Mouse (Mus musculus) forebrain, embryonic 13.5 days (tissue): Measurements from ENCODE around the gene Tcf3. TPM values are rescaled to one million over a fixed set of nuclear protein-coding genes. Genes with fewer than 3 reads are reported as not detected.
A peak's percentile ranks its signal among the peaks of the same experiment; 100 is the strongest.

Source experiments
- ATAC-seq: fragments of 200-750 bp; cut with Nextera tagmentation; 2 replicates; pipeline ENCODE4 v1.8.0; 2017
- H3K27ac ChIP-seq: fragments of 300-500 bp; sonication (generic); 2 replicates; pipeline ENCODE4 v1.5.1; 2015; ENCODE audit warnings: inconsistent platforms, mild to moderate bottlenecking, moderate library complexity
- H3K27me3 ChIP-seq: fragments of 300-500 bp; sonication (generic); 2 replicates; pipeline ENCODE4 v1.6.1; 2015; ENCODE audit warnings: mild to moderate bottlenecking, inconsistent platforms
- H3K36me3 ChIP-seq: fragments of 300-500 bp; sonication (generic); 2 replicates; pipeline ENCODE4 v1.6.1; 2015; ENCODE audit warnings: mild to moderate bottlenecking, inconsistent platforms; ENCODE audit not compliant: poor library complexity, severe bottlenecking
- H3K4me1 ChIP-seq: fragments of 300-500 bp; sonication (generic); 2 replicates; pipeline ENCODE4 v1.6.1; 2015; ENCODE audit warnings: inconsistent platforms
- H3K4me2 ChIP-seq: fragments of 300-500 bp; sonication (generic); 2 replicates; pipeline ENCODE4 v1.6.1; 2015; ENCODE audit warnings: inconsistent platforms, mild to moderate bottlenecking, moderate library complexity
- H3K4me3 ChIP-seq: fragments of 300-500 bp; sonication (generic); 2 replicates; pipeline ENCODE4 v1.5.1; 2015; ENCODE audit warnings: mild to moderate bottlenecking, inconsistent platforms
- H3K9ac ChIP-seq: fragments of 300-500 bp; sonication (generic); 2 replicates; pipeline ENCODE4 v1.6.1; 2015; ENCODE audit warnings: mild to moderate bottlenecking, inconsistent platforms
- H3K9me3 ChIP-seq: fragments of 300-500 bp; sonication (generic); replicated peaks from 2 replicates; pipeline ENCODE4 v1.6.1; 2016; ENCODE audit warnings: inconsistent platforms
- WGBS: fragments of 180-500 bp; shearing (Covaris S2); methylation state at CpG from one replicate; pipeline ENCODE4 v1.1.7; 2015; 5-methylcytosine and 5-hydroxymethylcytosine counted together
- polyA plus RNA-seq: library from polyadenylated mRNA; unstranded; fragments of >200 nt; fragmentation: Nextera tagmentation; extraction: Ambion mirVana; gene quantifications from 2 replicates; pipeline ENCODE4 v1.2.1, GENCODE M21; 2015

Gene Tcf3
- polyA plus RNA-seq, 1 experiment from 2014 or later = 112 TPM

- 90% methylated on average over 10 of the region's 10 CpGs for WGBS
- H3K9ac ChIP-seq = no peak overlapping the region
- 0 out of 2 replicates have a peak overlapping the region, but pooled peaks have one; percentile 79 for H3K27ac ChIP-seq
These were observed 12.7 kb downstream of the Tcf3 start for GRCm38 (mm10) chr10:80420729-80421128.

GRCm38 (mm10) chr10:80419419-80419818 is 14.0 kb downstream of the Tcf3 start:
- Histone ChIP-seq H3K9me3 (no peaks in the 10 kb centered on the region), H3K4me3 (no peak overlapping the region), H3K9ac (peak overlapping the region; percentile 8; the same call in 1 of the 2 replicates), H3K27ac (peak overlapping the region; percentile 77), H3K36me3 (peaks cover 94% of the 10 kb centered on the region), H3K4me1 (peaks cover 62% of the 10 kb centered on the region), H3K27me3 (no peaks in the 10 kb centered on the region), H3K4me2 (no peak overlapping the region)
- ATAC-seq = 0 out of 2 replicates have a peak, but pooled peaks have one; percentile 1
- 59% methylated on average over 8 of the region's 8 CpGs for WGBS

More at GRCm38 (mm10) chr10:80420729-80421128, 12.7 kb downstream of the Tcf3 start:
- Histone ChIP-seq H3K27me3 (no peaks in the 10 kb centered on the region), H3K4me1 (peaks cover 64% of the 10 kb centered on the region), H3K36me3 (peaks cover 94% of the 10 kb centered on the region), H3K9me3 (peaks cover 6% of the 10 kb centered on the region; the same call in 1 of the 2 replicates), H3K4me2 (no peak overlapping the region), H3K4me3 (no peak overlapping the region)
- no peak for ATAC-seq

GRCm38 (mm10) chr10:80418311-80418710 is 15.1 kb downstream of the Tcf3 start:
- Histone ChIP-seq H3K27me3 (no peaks in the 10 kb centered on the region), H3K9me3 (no peaks in the 10 kb centered on the region), H3K4me1 (peaks cover 51% of the 10 kb centered on the region), H3K27ac (peak overlapping the region; percentile 77), H3K4me2 (peak overlapping the region; percentile 7; the same call in 1 of the 2 replicates), H3K36me3 (peaks cover 95% of the 10 kb centered on the region), H3K4me3 (no peak overlapping the region), H3K9ac (peak overlapping the region; percentile 14)
- ATAC-seq = peak; percentile 58
- WGBS = 39% methylated on average over 3 of the region's 3 CpGs

GRCm38 (mm10) chr10:80417841-80418240 is 15.6 kb downstream of the Tcf3 start:
- 91% methylated on average over 1 of the region's 1 CpGs for WGBS
- Histone ChIP-seq H3K4me2 (no peak overlapping the region), H3K9ac (no peak overlapping the region), H3K9me3 (no peaks in the 10 kb centered on the region), H3K36me3 (peaks cover 95% of the 10 kb centered on the region), H3K27me3 (no peaks in the 10 kb centered on the region), H3K4me1 (peaks cover 48% of the 10 kb centered on the region), H3K4me3 (no peak overlapping the region), H3K27ac (peak overlapping the region; percentile 60)
- ATAC-seq = no peak

GRCm38 (mm10) chr10:80417371-80417770 is 16.1 kb downstream of the Tcf3 start:
- H3K36me3 ChIP-seq = peaks cover 99% of the 10 kb centered on the region
- 83% methylated on average over 10 of the region's 10 CpGs for WGBS
- H3K4me2 ChIP-seq = no peak overlapping the region
- H3K9me3 ChIP-seq = no peaks in the 10 kb centered on the region
- no peak for ATAC-seq
- peaks cover 45% of the 10 kb centered on the region for H3K4me1 ChIP-seq
- peak overlapping the region; percentile 60 for H3K27ac ChIP-seq
- no peak overlapping the region for H3K9ac ChIP-seq
- no peak overlapping the region for H3K4me3 ChIP-seq
- no peaks in the 10 kb centered on the region for H3K27me3 ChIP-seq

- H3K27ac ChIP-seq = no peak overlapping the region
- H3K27me3 ChIP-seq = no peaks in the 10 kb centered on the region
- no peak overlapping the region for H3K4me3 ChIP-seq
- H3K9me3 ChIP-seq = no peaks in the 10 kb centered on the region
- H3K36me3 ChIP-seq = peaks cover 100% of the 10 kb centered on the region
- H3K4me1 ChIP-seq = peaks cover 33% of the 10 kb centered on the region
- no peak overlapping the region for H3K9ac ChIP-seq
- 93% methylated on average over 7 of the region's 7 CpGs for WGBS
- no peak for ATAC-seq
- H3K4me2 ChIP-seq = no peak overlapping the region
These were observed 17.9 kb downstream of the Tcf3 start for GRCm38 (mm10) chr10:80415566-80415965.

- no peaks in the 10 kb centered on the region for H3K27me3 ChIP-seq
- H3K4me2 ChIP-seq = no peak overlapping the region
- no peaks in the 10 kb centered on the region for H3K9me3 ChIP-seq
- H3K4me1 ChIP-seq = peaks cover 7% of the 10 kb centered on the region
- 0 out of 2 replicates have a peak overlapping the region, but pooled peaks have one; percentile 18 for H3K9ac ChIP-seq
- no peak overlapping the region for H3K4me3 ChIP-seq
- WGBS = 81% methylated on average over 44 of the region's 44 CpGs
- peak; percentile 11; the same call in 1 of the 2 replicates for ATAC-seq
- peak overlapping the region; percentile 51; the same call in 1 of the 2 replicates for H3K27ac ChIP-seq
- peaks cover 87% of the 10 kb centered on the region for H3K36me3 ChIP-seq
These were observed 20.5 kb downstream of the Tcf3 start for GRCm38 (mm10) chr10:80412656-80413541.

- no peaks in the 10 kb centered on the region for H3K27me3 ChIP-seq
- ATAC-seq = no peak
- H3K4me1 ChIP-seq = peaks cover 29% of the 10 kb centered on the region
- no peak overlapping the region for H3K4me3 ChIP-seq
- peaks cover 52% of the 10 kb centered on the region for H3K36me3 ChIP-seq
- H3K9me3 ChIP-seq = no peaks in the 10 kb centered on the region
- no peak overlapping the region for H3K27ac ChIP-seq
- peak overlapping the region; percentile 98; the same call in 1 of the 2 replicates for H3K4me2 ChIP-seq
- no peak overlapping the region for H3K9ac ChIP-seq
- WGBS = 52% methylated on average over 4 of the region's 4 CpGs
These were observed 25.5 kb downstream of the Tcf3 start for GRCm38 (mm10) chr10:80407924-80408323.

- peaks cover 52% of the 10 kb centered on the region for H3K36me3 ChIP-seq
- no peaks in the 10 kb centered on the region for H3K9me3 ChIP-seq
- peak within 1 kb of the TSS; percentile 89 for H3K9ac ChIP-seq
- peak within 1 kb of the TSS; percentile 83 for H3K27ac ChIP-seq
- H3K4me1 ChIP-seq = peaks cover 27% of the 10 kb centered on the region
- ATAC-seq = peak; percentile 87
- H3K4me2 ChIP-seq = peak within 1 kb of the TSS; percentile 98
- 2% methylated on average over 27 of the region's 27 CpGs for whole genome bisulfite sequencing
- peak within 1 kb of the TSS; percentile 90 for H3K4me3 ChIP-seq
- no peaks in the 10 kb centered on the region for H3K27me3 ChIP-seq
These were observed 26.6 kb downstream of the Tcf3 start, which contains the start of gene Uqcr11 for GRCm38 (mm10) chr10:80406684-80407501. Uqcr11 (minus strand) TSS chr10:80406830.

GRCm38 (mm10) chr10:80405481-80406173 is 27.8 kb downstream of the Tcf3 start:
- peak overlapping the region; percentile 98 for H3K4me2 ChIP-seq
- no peak for ATAC-seq
- peak overlapping the region; percentile 90 for H3K4me3 ChIP-seq
- WGBS = 58% methylated on average over 10 of the region's 10 CpGs
- peaks cover 30% of the 10 kb centered on the region for H3K4me1 ChIP-seq
- no peaks in the 10 kb centered on the region for H3K9me3 ChIP-seq
- no peaks in the 10 kb centered on the region for H3K27me3 ChIP-seq
- peaks cover 49% of the 10 kb centered on the region for H3K36me3 ChIP-seq
- peak overlapping the region; percentile 89 for H3K9ac ChIP-seq
- no peak overlapping the region for H3K27ac ChIP-seq

GRCm38 (mm10) chr10:80403044-80403692 is 30.3 kb downstream of the Tcf3 start:
- WGBS = 95% methylated on average over 4 of the region's 4 CpGs
- Histone ChIP-seq H3K27me3 (no peaks in the 10 kb centered on the region), H3K36me3 (peaks cover 35% of the 10 kb centered on the region), H3K4me1 (peaks cover 37% of the 10 kb centered on the region), H3K9ac (no peak overlapping the region), H3K4me3 (no peak overlapping the region), H3K27ac (no peak overlapping the region), H3K4me2 (no peak overlapping the region), H3K9me3 (no peaks in the 10 kb centered on the region)
- no peak for ATAC-seq
